Mouse (Mus musculus): Measurements from ENCODE around the gene Gart.

Gart gene

GRCm38 (mm10) chr16:91646681-91647419 lies at the start of gene Gart:
Gene Gart, minus strand, starts transcription at chr16:91646952.
- DNase-seq (ENCODE audit: low spot score in 2 of 2): peak; percentile 91 to 92

- no peak for DNase-seq (ENCODE audit: low spot score in 2 of 2)
Measured at GRCm38 (mm10) chr16:91695108-91695755, 48.5 kb upstream of the Gart start.

GRCm38 (mm10) chr16:91694455-91695084 lies 47.8 kb upstream of the Gart start:
- DNase-seq (ENCODE audit: low spot score in 2 of 2): peak; percentile 75 to 76

GRCm38 (mm10) chr16:91689791-91690190 lies 43.0 kb upstream of the Gart start:
- no peak for DNase-seq (ENCODE audit: low spot score in 2 of 2)

- DNase-seq (ENCODE audit: low spot score in 2 of 2): peak; percentile 88 to 90
Measured at GRCm38 (mm10) chr16:91688619-91689334, 42.0 kb upstream of the Gart start, which contains the start of gene Donson. Gene Donson, minus strand, starts transcription at chr16:91688770.

GRCm38 (mm10) chr16:91688023-91688618 lies 41.4 kb upstream of the Gart start:
- DNase-seq (ENCODE audit: low spot score in 2 of 2): no peak

- DNase-seq (ENCODE audit: low spot score in 2 of 2): no peak
Measured at GRCm38 (mm10) chr16:91686369-91686768, 39.6 kb upstream of the Gart start.

- DNase-seq (ENCODE audit: low spot score in 2 of 2): no peak
Measured at GRCm38 (mm10) chr16:91685526-91685925, 38.8 kb upstream of the Gart start.

GRCm38 (mm10) chr16:91680656-91681055 lies 33.9 kb upstream of the Gart start:
- no peak for DNase-seq (ENCODE audit: low spot score in 2 of 2)

- DNase-seq (ENCODE audit: low spot score in 2 of 2): no peak
Measured at GRCm38 (mm10) chr16:91678147-91678911, 31.6 kb upstream of the Gart start.

GRCm38 (mm10) chr16:91674500-91674899 lies 27.7 kb upstream of the Gart start:
- DNase-seq (ENCODE audit: low spot score in 2 of 2): no peak

GRCm38 (mm10) chr16:91663795-91664194 lies 17.0 kb upstream of the Gart start:
- DNase-seq (ENCODE audit: low spot score in 2 of 2): no peak

- peak; percentile 34 to 47 for DNase-seq (ENCODE audit: low spot score in 2 of 2)
Measured at GRCm38 (mm10) chr16:91662336-91662735, 15.6 kb upstream of the Gart start.

GRCm38 (mm10) chr16:91661397-91661796 lies 14.6 kb upstream of the Gart start:
- DNase-seq (ENCODE audit: low spot score in 2 of 2): no peak

- DNase-seq (ENCODE audit: low spot score in 2 of 2): no peak
Measured at GRCm38 (mm10) chr16:91659798-91660197, 13.0 kb upstream of the Gart start.

GRCm38 (mm10) chr16:91658471-91658870 lies 11.7 kb upstream of the Gart start:
- no peak for DNase-seq (ENCODE audit: low spot score in 2 of 2)

GRCm38 (mm10) chr16:91657285-91657684 lies 10.5 kb upstream of the Gart start:
- DNase-seq (ENCODE audit: low spot score in 2 of 2): no peak

- DNase-seq (ENCODE audit: low spot score in 2 of 2): no peak
Measured at GRCm38 (mm10) chr16:91655285-91655684, 8.5 kb upstream of the Gart start.

GRCm38 (mm10) chr16:91652191-91652590 lies 5.4 kb upstream of the Gart start:
- no peak for DNase-seq (ENCODE audit: low spot score in 2 of 2)

- no peak for DNase-seq (ENCODE audit: low spot score in 2 of 2)
Measured at GRCm38 (mm10) chr16:91649781-91650180, 3.0 kb upstream of the Gart start.

- DNase-seq (ENCODE audit: low spot score in 2 of 2): no peak
Measured at GRCm38 (mm10) chr16:91649246-91649645, 2.5 kb upstream of the Gart start.
